Mouse (Mus musculus): ENCODE results near the gene Tmem8b.
A peak's percentile ranks its signal among the peaks of the same experiment; 100 is the strongest.

Tmem8b gene

DNA sequence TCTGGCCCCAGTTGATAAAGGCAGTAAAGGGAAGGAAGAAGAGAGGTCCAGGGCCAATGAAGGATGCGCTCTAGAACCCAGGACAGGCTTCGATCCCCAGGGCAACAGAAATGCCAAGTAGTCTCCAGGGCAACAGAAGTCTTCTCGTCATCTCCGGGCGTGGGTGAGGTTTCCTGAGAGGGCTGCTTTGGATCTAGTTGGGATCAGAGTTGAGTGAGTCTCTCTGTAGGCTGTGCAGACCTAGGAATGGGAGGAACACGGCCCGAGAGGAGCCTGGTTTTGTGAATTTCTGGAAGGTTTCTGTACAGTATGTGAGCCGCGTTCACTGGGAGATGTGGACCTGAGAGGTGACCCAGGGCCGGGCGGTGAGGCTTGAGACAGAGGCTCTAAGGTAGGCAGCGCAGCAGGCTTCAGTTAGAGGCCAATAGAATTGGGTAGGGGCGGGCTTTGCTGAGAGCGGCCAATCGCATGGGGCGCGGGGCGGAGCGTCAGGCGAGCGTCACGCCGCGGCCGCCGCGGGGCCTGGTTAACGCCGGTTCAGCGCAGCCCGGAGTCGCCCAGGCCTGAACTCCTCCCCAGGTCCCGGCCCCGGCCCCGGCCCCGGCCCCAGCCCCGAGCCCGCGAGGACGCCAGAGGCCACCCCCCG, at the start of gene Tmem8b, which contains the start of gene Fam221b:
Gene Tmem8b, plus strand, starts transcription at position 190 of the 646 bp plus-strand sequence.
Gene Fam221b, minus strand, starts transcription at position 364 of the 646 bp plus-strand sequence.
- peak; percentile 92 to 95 for DNase-seq

DNA sequence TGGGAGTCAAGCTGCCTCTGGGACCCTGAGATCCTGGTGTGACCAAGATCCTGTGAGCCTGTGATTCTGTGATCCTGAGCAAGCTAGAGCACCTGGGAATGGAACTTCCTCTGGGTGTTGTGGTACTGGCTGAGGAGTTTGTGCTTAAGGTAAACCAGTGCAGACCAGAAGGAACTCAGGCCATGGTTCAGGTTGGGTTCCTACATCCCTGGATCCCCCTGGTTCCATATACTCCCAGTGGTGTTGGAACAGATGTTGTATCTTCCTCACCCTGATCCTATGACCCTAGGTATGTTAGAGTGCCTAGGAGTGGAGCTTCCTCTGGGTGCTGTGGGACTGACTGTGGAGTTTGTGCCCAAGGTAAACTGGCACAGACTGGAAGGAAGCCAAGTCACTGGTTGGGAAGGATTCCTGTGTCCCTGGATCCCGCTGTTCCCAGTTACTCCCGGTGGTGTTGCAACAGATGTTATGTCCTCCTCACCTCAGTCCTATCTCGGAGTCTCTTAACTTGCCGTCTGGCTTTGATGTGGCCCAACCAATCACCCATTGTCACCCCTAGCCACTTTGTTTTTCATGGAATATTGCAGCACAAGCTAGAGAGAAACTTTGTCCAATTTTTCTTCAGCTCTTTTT, 48.5 kb upstream of the Tmem8b start:
- no peak for DNase-seq

DNA sequence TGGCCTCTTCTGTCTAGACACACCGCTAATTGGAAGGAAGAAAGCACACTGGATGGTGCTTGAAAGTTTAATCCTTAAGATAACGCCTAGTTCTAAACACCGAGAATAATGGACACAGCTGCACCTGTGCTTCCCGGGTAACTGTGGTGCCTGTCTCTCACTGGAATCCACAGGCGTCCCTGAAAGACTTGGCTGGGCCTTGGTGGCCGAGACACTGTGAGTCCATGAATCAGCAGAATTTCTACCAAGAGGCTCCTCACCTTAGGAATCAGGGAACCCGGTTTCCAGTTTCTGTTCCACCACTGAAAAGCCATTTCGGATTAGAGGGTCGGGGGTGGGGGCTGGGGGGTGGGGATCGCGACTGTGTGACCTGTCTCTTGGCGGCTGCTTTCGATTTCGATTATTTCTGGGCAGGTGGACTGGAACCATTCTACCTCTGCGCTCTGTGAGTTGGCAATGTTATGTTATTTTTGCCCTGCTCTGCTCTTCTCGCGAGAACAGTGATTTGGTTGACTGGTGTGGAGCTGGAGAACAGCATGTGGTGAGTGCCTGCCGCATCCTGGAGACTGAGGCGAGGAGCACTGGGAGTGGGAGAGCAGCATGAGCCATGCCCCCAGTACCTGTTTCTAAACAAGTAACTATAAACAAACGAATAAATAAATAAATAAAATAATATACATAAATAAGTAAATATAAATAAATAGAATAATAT, 39.5 kb upstream of the Tmem8b start:
- no peak for DNase-seq

DNA sequence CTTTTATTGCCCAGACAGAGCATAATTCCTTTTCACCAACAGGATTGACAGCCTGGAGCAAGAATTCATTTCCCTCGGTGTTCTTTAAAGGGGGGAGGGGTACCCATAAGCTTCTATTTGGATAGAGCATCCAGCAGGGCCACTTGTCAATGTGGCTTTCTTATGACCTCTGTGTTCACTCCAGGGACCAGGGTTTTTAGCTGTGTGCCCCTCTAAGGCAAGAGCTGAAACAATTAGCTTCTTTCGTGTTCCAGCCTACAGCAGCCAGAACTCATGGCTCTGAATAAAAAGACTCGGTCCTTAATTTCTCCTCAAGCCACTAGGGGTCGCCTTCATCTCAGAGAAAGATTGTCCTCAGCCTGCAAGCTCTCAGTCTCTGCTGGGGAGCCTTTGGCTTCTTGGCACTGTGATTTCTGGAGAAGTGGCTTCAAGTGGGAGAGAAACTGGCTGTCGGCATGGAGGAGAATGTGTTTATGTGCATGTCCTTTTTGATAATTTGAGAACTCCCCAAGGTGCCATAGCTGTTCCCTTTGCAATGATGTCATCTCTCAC, 38.7 kb upstream of the Tmem8b start:
- peak; percentile 89 to 90 for DNase-seq

DNA sequence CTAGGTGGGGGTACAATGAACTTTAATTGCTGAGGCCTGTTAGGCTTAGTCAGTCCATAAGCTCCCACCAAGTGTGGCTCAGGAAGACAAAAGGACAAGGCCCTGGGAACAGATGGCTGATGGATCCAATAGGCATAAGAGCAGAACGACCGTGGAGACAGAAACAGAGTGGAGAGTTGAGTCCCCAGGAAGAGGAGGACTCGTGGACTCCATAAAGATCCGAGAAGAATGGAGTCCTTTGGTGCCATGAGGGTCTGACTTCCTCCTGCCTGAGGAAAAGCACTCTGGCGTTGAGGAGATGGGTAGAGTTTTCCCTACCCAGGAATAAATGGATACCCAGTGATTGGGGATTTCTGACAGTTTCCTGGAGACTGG, 38.1 kb upstream of the Tmem8b start:
- no peak for DNase-seq

DNA sequence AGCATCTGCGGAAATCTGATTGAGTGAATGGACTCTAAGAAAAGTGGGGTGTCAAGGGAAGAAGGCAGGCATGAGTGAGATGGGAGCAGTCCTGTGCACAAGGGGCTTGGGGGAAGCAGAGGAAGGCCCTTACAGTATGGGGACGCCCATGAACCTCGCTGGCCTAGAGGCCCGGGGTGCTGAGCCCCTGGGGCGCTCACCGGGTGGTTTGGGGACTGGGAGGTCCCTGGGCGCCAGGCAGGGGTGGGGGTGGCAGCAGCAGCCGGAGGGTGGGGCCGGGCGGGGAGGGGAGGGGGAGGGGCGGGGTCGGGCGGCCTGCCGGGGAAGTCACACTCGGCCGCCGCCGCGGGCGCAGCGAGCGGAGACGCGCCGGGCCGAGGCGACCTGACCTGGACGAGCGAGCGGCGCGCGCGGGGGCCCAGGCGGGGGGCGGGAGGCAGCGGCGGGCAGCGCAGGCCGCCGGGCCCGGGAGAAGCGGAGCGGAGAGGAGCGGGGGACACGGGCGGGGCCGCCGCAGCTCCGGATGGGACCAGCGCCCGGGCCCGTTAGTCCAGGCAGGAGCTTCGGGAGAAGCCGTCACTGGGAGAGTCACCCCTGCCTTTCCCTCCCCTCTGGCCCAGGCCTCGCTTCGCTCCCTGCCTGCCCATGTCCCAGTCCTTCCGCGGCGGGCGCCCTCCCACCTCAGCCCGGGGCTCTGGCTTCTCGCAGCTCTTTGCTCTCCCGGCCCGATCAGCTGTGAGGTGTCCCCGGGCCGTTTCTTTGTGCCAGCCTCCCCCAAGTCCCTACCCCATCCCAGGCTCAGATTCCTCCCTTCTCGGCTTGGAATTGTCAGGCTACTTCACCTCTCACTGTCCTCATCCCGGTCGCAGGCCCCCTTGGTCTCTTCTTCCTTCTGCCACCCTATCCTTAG, 37.5 kb upstream of the Tmem8b start, which contains the start of gene Npr2:
Gene Npr2, plus strand, starts transcription at position 890 of the 910 bp plus-strand sequence.
- DNase-seq = peak; percentile 47 to 77

DNA sequence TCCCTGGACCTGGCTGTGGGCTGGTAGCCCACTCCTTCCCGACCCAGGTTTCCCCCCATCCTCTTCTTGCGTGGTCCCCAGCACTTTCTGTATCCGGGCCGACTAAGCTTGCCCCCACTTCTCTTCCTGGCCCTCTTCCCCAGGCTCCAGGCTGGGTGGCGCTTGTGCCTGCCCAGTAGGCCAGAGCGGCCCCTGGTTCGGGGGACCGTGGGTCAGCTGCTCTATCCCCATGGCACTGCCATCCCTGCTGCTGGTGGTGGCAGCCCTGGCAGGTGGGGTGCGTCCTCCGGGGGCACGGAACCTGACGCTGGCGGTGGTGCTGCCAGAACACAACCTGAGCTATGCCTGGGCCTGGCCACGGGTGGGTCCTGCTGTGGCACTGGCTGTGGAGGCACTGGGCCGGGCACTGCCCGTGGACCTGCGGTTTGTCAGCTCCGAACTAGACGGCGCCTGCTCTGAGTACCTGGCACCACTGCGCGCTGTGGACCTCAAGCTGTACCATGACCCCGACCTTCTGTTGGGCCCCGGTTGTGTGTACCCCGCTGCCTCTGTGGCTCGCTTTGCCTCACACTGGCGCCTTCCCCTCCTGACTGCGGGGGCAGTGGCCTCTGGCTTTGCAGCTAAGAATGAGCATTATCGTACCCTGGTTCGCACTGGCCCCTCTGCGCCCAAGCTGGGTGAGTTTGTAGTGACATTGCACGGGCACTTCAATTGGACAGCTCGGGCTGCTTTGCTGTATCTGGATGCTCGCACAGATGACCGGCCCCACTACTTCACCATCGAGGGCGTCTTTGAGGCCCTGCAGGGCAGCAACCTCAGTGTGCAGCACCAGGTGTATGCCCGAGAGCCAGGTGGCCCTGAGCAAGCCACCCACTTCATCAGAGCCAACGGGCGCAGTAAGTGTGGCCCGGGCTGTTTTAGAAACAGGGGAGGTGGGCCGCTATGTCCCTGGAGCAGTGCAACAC, 36.5 kb upstream of the Tmem8b start:
- DNase-seq = peak; percentile 30 to 45

DNA sequence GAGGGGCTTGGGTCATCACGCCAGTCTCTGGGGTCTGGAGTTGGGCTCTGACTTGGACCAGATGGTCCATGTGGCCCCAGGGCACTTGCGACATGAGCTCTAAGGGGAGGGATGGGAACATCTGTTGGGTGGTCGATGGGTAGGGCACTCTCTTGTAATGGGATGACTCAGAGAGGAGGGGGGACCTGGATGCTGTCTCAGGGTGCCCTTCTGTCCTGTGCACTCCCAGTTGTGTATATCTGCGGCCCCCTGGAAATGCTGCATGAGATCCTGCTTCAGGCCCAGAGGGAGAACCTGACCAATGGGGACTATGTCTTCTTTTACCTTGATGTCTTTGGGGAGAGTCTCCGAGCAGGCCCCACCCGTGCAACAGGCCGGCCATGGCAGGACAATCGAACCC, 35.5 kb upstream of the Tmem8b start:
- no peak for DNase-seq

DNA sequence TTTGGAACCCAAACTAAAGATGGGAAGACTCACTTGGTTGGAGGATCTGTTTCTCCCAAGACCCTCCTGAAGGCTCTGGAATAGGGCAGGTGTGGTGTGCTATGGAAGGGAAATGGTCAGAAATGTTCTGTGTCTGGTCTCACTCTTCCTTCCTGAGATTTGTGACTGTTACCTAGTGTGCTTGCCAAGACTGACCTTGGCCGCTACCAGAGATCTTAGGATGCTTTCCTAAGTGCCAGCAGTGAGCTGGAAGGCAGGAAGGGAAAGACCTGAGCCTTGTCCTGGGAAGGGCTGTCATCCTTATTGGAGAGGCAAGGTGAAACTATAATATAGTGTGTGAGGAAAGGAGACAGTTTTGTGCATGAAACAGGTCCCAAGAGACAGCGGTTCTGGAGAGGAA, 35.0 kb upstream of the Tmem8b start:
- DNase-seq = no peak

DNA sequence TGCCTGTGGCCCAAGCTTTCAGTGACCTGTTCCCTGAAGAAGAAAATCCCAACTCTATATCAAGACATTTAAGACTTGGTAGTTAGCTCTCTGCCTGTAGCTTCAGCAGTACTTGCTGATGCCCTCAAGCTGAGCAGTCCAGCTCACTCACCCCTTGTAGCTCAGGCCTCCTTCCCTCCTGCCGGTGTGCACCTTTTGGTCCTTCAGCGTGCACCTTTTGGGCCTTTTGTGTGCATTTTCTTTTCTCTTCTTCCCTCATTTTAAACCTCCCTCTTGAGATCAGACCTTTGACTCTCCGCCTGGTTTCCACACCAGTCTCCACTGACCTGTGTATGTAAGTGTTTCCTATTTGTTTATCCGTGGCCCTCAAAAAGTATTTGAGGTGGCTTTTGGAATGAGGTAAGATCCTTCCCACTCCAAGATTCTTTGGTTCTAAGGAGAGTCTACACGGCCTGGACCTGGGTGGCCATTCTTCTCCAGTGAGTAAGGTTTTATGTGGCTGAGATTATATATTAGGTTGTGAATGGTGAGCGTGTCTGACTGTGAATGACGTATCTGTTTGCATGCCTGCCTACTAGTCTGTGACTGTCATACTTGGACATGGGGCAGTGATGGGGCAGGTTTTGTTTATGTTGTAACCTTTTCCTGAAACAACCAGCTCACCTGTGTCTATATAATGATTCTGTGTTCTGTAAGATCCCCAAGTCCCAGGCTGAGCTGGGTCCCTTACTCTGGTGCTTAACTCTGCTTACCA, 34.0 kb upstream of the Tmem8b start:
- no peak for DNase-seq

DNA sequence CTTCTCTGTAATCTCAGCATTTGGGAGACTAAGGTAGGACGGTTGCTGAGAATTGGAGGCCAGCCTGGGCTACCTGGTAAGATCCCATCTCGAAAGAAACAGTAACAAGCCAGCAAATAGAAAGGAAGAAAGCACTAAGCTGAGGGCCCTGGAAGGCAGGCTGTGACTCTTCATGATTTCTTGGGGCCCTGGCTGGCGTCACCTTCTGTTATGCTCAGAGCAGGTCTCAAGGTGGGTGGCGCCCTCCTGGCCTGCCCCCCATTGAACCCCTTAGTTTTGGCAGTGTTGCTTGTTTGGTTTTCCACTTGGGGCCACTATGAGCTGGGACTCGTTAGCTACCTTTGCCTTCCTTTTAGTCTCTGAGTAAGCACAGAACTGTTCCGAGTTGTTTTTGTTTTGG, 32.0 kb upstream of the Tmem8b start:
- DNase-seq = no peak

DNA sequence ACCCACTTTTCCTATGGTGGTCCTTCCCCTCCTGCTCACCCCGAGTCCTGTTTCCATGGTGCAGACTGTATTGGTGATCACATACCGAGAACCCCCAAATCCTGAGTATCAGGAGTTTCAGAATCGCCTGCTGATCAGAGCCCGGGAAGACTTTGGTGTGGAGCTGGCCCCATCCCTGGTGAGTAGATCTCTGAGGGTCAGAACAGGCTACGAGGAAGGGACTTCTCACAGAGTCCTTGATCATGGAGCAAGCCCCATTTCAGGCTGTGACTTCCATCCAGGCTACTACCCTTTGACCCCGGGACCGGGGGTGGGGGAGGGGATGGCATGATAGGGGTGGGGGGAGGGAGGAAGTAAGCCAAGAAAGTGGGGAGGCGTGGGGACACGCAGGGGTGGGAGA, 28.7 kb upstream of the Tmem8b start:
- no peak for DNase-seq

DNA sequence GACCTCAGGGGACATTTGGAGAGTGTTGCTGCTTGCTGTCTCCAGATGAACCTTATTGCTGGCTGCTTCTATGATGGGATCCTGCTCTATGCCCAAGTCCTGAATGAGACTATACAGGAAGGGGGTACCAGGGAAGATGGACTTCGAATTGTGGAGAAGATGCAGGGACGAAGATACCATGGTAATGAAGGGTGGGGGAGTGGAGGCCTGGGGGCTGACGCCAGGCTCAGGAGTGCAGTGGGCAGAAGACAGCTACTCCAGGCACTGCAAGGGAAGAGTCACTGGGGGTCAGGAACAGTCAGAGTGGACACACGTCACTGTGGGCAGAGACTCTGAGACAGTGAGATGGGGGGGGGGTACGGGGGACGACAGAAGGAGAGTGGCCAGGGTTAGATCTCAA, 28.3 kb upstream of the Tmem8b start:
- DNase-seq = no peak

DNA sequence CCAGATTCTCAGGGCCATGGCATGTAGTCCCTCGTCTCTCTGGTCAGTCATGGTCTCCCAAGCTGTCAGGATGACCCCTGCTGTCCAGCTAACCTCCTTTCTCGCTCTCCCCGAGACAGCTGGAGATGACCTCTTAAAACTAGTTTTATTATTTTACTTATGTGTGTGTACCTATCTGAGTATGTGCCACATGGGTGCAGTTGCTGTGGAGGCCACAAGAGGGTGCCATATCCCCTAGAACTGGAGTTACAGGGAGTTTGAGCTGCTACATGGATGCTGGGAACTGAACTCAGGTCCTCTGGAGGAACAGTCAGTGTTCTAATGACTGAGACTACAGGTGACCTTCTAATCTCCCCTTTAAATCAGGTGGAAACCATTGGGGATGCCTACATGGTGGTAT, 19.0 kb upstream of the Tmem8b start:
- DNase-seq = no peak

DNA sequence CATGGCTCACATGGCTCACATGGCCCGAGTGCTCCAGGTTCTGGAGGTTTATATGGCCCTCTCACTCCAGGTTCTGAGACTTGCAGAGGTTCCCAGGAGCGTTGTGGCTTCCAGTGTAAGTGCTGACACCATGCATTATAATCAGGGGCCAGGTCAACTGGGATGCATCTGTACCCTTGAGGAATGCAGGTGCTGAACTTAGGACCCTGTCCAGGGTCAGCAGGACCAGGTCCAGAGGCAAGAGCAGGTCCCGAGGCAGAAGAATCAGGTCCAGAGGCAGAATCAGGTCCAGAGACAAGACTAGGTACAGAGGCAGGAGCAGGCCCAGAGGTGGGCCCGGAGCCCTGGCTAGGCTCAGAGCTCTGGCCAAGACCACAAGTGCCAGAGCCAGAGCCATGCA, 16.0 kb upstream of the Tmem8b start:
- peak; percentile 71 to 81 for DNase-seq

DNA sequence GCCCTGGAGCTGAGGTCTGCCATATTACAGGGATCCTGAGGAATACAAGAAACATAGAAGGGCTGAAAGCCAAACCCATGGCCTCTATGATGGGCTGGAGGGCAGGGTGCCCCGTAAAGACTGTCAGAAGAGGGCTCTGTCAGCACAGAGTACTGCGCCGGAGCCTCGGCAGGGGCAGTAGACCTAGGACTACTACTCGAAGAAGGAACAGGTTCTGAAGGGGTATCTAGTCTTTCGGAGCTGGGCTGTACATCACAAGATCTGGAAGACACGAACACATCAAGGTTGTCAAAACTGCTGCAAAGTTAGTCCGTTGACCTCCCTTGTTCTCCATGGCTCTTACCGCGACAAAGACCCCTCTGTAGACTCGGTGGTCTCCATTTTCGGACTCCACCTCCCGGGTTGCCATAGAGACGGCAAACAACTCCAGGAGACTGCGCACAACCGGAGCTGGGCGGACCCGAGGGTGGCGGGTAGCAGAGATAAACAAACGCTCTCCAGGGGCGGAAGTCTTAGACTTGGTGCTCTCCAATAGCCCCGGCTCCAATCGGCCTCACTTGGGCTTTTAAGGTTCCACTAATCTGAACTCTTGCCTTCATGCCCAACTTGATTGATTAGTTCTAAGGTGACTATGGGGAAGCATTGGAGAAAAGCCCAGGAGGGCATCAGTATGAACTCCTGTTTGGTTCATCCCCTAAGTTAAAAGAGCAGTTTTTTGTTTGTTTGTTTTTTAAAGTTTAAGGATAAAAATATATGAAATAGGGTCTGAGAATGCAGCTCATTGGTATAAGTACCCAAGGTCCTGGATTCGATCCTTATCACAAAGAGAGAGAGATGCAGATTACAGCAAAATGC, 15.4 kb upstream of the Tmem8b start, which contains the start of gene Spag8:
Gene Spag8, minus strand, starts transcription at position 434 of the 855 bp plus-strand sequence.
- DNase-seq = peak in 1 of 2 experiments; percentile 65

DNA sequence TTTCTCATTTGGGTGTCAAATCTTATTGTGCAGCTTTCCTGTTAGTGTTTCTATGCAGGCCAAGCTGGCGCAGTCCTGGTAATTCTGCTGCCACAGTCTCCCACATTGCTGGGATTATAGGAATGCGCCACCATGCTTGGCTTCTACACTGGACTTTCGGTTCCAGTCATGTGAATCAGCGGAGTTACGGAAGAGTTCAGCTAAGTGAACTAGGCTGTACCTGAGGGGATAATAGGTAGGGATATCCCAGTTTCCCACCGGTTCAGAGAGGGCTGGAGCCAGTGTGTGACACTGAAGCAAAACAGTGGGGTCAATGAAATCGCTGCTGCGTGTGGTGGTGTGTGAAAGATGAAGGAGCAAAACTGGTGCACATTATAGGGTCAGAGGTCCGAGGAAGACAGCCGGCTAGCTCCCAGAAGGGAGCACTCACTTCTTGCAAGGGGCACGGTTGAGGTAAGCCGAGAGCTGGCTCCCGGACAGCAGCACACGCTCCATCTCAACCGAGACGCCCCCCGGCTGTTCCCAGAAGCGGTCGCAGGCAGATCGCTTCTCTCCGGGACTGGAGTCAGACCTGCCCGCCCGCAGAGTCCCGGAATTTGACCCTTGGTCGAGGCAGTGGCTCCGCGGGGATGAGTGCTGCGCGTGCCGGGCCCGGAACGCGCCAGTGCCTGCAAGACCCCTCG, 13.0 kb upstream of the Tmem8b start:
- peak; percentile 62 to 71 for DNase-seq

DNA sequence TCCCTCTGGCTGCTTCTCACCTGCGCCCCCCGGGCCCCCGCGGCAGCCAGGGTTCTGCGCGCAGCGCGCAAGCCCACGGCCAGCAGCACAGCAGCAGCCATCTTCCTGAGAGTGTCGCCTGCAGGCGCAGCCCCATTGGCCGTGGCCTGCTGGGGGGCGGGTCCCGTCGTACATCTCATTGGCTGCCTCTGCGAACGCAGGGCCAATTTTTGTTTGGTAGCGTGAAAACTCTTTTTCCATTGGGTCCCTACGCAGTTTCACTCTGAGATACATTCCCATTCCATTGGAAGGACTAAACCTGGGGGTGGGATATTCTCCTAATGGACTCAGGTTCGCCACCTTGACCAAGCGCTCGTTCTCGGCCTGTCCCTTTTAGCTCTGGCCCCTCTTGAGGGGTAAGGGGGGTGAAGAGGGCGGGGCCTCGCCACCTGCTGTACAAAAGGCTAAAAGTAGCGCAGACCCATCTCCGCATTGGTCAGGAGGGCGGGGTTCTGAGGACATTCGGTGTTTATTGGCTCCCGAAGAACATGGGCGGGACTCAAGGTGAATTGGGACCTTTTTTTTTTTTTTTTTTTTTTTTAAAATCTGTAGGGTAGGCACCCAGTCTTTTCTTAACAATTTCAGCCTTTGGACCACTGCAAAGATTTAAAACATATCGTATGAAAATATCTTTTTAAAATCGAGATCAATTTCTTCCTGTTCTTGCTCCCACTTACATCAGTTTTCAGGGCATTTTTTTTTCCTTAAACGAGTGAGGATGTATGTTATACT, 12.2 kb upstream of the Tmem8b start, which contains the start of gene Hint2:
Gene Hint2, minus strand, starts transcription at position 128 of the 771 bp plus-strand sequence.
- peak; percentile 96 to 99 for DNase-seq

Data from kidney, postnatal 36 days (tissue).